ENCODE assay signal across 8 mouse cellular contexts in the genomic region with DNA sequence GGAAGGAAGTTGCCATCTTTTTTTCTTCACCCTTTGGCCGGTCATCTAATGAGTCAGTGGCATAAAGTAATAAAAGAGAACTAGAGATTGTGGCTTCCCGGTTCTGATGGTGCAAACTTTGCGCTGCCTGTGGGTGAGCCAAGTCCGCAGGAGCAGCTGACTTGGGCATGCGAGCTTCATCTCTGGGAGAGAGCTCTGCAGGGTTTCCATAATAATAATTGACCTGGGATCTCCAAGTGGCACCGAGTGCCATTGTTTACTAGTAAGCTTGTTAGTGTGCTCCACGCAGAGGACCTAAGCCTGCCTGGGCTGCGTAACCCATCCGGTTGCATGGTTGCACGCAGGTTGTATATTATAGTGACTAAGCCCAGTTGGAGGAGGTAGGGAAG. TPM values are rescaled to one million over a fixed set of nuclear protein-coding genes. Genes with fewer than 3 reads are reported as not detected.
A peak's percentile ranks its signal among the peaks of the same experiment; 100 is the strongest.
DNase-seq lines count a peak whose midpoint lies in the region; ATAC-seq lines count a peak whose summit lies in the region.

No protein-coding gene starts in this region.

- H3K9me3 ChIP-seq in forebrain, embryonic 15.5 days, result no peaks in the 10 kb centered on the region

- ATAC-seq in frontal cortex, adult (ENCODE audit: low TSS enrichment), result peak; percentile 26; the same call in 1 of the 2 replicates
- ATAC-seq in CD4-positive, CD25-positive, alpha-beta regulatory T cell, adult 4 months, result peak; percentile 38
- ATAC-seq in forebrain, embryonic 15.5 days (replicated peaks), result peak; percentile 54

- peaks cover 42% of the 10 kb centered on the region for H3K79me2 ChIP-seq in macrophage (ENCODE audit: inconsistent target)

- no peaks in the 10 kb centered on the region for H3K27me3 ChIP-seq in forebrain, embryonic 15.5 days

- H3K4me2 ChIP-seq in forebrain, embryonic 15.5 days (replicated peaks), result peak overlapping the region; percentile 61

- peak overlapping the region; percentile 35; the same call in 1 of the 2 replicates for H3K9ac ChIP-seq in forebrain, embryonic 15.5 days (replicated peaks)

- 0 out of 2 replicates have a peak overlapping the region, but pooled peaks have one; percentile 93 for H3K27ac ChIP-seq in forebrain, embryonic 15.5 days (replicated peaks)
- H3K27ac ChIP-seq in macrophage, result peak overlapping the region; percentile 15

- WGBS in forebrain, embryonic 15.5 days, result 15% methylated on average over 10 of the region's 10 CpGs
- 18% methylated on average over 10 of the region's 10 CpGs for WGBS in macrophage (ENCODE audit: missing documents)

- no peaks in the 10 kb centered on the region for H3K36me3 ChIP-seq in forebrain, embryonic 15.5 days
- H3K36me3 ChIP-seq in macrophage (ENCODE audit: inconsistent target), result no peaks in the 10 kb centered on the region

- no peak for DNase-seq in frontal cortex, postnatal 36 days (ENCODE audit: low spot score in 2 of 2)
- DNase-seq in thymus, postnatal 0 days (ENCODE audit: low spot score), result no peak
- DNase-seq in adrenal gland, postnatal 14 days, result no peak
- DNase-seq in adipocyte (ENCODE audit: low spot score), result no peak

- peaks cover 36% of the 10 kb centered on the region for H3K4me1 ChIP-seq in forebrain, embryonic 15.5 days

- H3K4me3 ChIP-seq in forebrain, embryonic 15.5 days, result peak overlapping the region; percentile 96
- peak overlapping the region; percentile 31 for H3K4me3 ChIP-seq in macrophage (ENCODE audit: inconsistent target)

RNA-seq across cellular contexts. Expression of gene Ccdc186, which starts 0.5 kb away (rescaled TPM):
- polyA plus RNA-seq in CD4-positive, CD25-positive, alpha-beta regulatory T cell, adult 4 months (2017; shearing (Covaris generic)), result 10 to 100 TPM; 11.1 to 13.1 TPM
- 26.4 and 27.6 TPM in 2 replicates for polyA plus RNA-seq in forebrain, embryonic 15.5 days (2015; fragmentation: Nextera tagmentation; extraction: Ambion mirVana)
- 100 to 1,000 TPM in 3 of 26 experiments, 10 to 100 TPM in 23; 39.8 to 119 (median 57.5) TPM for total RNA-seq in macrophage (2018; cell fraction: chromatin; rRNA removed)
- total RNA-seq in macrophage (2018; cell fraction: cytosol; rRNA removed), result 10 to 100 TPM; 10.8 to 19.3 (median 15.0) TPM
- 10 to 100 TPM; 26.2 to 55.2 (median 36.1) TPM for total RNA-seq in macrophage (2018; cell fraction: nucleus; rRNA removed)
- polyA plus RNA-seq in macrophage (2018), result 9.1 to 14.8 TPM (median 9.7 TPM) in 3 replicates
- 13.7 and 14.5 TPM in 2 replicates for polyA plus RNA-seq in thymus, postnatal 0 days (2015; fragmentation: Nextera tagmentation; extraction: Ambion mirVana)
- 21.0 and 25.7 TPM in 2 replicates for total RNA-seq in adrenal gland, postnatal 14 days (2021)

RNA-seq across cellular contexts. Expression of gene Tdrd1, which starts 3.6 kb away (rescaled TPM):
- not detected for polyA plus RNA-seq in CD4-positive, CD25-positive, alpha-beta regulatory T cell, adult 4 months (2017; shearing (Covaris generic))
- 0.73 and 0.75 TPM in 2 replicates for polyA plus RNA-seq in forebrain, embryonic 15.5 days (2015; fragmentation: Nextera tagmentation; extraction: Ambion mirVana)
- not detected for total RNA-seq in macrophage (2018; cell fraction: chromatin; rRNA removed)
- not detected for total RNA-seq in macrophage (2018; cell fraction: cytosol; rRNA removed)
- not detected for total RNA-seq in macrophage (2018; cell fraction: nucleus; rRNA removed)
- not detected in 3 replicates for polyA plus RNA-seq in macrophage (2018)
- polyA plus RNA-seq in thymus, postnatal 0 days (2015; fragmentation: Nextera tagmentation; extraction: Ambion mirVana), result 0.06 and 0.12 TPM in 2 replicates
- not detected in 2 replicates for total RNA-seq in adrenal gland, postnatal 14 days (2021)

RNA-seq across cellular contexts. Expression of gene Vwa2, which starts 51.6 kb away (rescaled TPM):
- polyA plus RNA-seq in CD4-positive, CD25-positive, alpha-beta regulatory T cell, adult 4 months (2017; shearing (Covaris generic)), result not detected
- polyA plus RNA-seq in forebrain, embryonic 15.5 days (2015; fragmentation: Nextera tagmentation; extraction: Ambion mirVana), result 0.28 and 0.32 TPM in 2 replicates
- total RNA-seq in macrophage (2018; cell fraction: chromatin; rRNA removed), result not detected
- total RNA-seq in macrophage (2018; cell fraction: cytosol; rRNA removed), result not detected
- total RNA-seq in macrophage (2018; cell fraction: nucleus; rRNA removed), result not detected
- not detected in 3 replicates for polyA plus RNA-seq in macrophage (2018)
- polyA plus RNA-seq in thymus, postnatal 0 days (2015; fragmentation: Nextera tagmentation; extraction: Ambion mirVana), result 0.67 and 0.73 TPM in 2 replicates
- total RNA-seq in adrenal gland, postnatal 14 days (2021), result not detected in 2 replicates
